Mouse (Mus musculus): ENCODE data around the gene Dse.

Gene Dse

DNA sequence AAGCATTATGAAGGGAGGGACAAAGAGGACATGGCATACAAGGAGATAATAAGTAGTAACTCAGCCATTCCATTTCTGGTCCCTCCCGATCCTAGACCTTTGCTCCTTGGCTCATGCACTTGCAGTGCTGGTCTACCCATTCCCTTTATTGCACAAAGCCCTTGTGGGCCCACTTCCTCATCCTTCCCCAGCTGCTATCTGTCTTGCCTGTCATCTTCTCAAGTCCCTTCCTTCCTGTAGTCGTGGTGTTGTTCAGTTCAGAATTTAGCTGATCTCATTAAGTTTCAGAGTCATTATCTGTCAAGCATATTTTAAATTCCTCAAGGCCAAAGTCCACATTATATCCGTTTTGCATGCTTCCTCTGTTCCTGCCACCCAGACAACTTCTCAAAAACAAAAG, 9.5 kb downstream of the Dse start:
- no peak for DNase-seq

DNA sequence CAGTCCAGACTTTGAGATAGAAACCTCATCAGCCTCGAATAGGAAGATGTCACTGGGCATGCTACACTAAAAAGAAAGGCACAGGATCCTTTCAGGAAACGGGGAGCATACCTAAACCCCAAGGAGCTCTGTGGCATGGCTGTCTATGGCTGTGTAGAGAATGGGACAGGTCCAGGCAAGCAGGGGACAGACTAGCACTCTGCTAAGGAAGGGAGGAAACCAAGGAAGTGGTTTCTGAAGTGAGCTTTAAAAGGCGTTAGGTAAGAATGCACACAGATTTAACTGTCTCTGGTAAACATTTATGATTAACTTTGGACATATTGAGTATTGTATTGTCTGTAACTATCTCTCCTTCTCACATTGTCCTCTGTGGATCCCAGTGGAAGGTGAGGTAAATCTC, 10.2 kb downstream of the Dse start:
- DNase-seq: no peak

DNA sequence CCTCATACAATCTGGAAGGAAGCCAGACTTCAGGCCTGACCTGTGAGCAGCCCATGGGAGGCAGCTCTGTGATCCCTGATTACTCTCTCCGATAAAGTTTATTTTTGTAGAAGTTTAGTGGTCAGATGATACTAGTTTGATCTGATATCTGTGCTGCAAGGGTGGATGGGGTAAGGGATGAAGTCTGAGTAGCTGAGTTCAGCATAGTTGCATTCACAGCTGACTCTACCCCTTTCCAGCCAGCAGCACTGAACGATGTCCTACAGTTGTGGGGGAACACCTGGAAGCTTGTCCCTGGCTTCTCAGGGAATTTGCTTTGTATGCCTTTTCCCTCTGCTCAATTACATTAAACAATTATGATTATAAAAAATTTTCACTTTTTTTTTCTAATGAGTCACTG, 12.6 kb downstream of the Dse start:
- DNase-seq: no peak

DNA sequence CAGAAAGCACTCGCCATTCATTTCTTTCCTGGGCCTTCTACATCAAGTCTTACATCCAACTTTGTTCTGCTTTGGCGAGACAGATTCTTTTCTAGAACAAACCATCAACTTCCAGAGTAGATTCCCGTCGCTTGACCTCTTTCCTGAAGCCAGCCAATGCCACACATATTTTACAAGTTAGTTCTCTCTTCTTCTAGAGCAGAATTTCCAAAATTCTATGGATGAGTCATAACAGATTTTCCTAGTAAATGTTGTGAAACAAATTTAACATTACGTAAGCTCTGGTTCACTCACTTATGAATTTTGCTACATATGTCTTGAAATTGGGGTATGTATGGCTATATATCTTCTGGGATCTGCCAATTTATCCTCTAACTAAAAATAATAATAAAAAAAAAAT, 13.0 kb downstream of the Dse start:
- DNase-seq: no peak

DNA sequence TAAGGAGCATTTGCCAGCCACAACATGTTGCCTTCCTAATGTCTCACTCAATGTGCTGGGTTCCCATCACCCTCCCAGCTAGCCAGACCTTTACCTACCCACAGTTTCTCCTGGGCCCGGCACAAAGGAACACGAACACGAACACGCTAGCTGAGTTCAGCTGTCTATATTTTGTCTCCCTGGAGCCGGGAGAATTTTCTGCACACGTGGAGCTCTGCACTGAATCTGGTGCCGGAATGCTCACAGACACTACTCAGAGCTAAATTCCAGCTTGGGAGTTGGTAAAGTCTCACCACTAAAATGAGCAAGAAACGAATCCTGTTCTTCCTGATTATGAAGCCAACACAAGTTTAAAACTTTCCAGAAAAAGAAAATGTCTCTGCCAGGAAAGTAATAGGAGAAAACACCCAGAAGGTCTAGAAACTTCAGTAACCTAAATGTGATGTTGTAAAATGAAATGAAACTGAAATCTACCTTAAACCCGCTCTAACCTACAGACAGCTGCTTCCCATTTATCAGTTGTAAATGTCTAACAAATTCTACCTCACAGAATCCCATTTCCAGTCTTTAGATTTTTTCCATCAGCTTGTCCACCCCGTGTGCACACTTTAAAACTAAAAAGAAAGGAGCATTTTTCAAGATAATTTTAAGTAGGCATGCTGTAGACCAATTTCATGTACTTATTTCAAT, 20.8 kb downstream of the Dse start:
- no peak for DNase-seq

DNA sequence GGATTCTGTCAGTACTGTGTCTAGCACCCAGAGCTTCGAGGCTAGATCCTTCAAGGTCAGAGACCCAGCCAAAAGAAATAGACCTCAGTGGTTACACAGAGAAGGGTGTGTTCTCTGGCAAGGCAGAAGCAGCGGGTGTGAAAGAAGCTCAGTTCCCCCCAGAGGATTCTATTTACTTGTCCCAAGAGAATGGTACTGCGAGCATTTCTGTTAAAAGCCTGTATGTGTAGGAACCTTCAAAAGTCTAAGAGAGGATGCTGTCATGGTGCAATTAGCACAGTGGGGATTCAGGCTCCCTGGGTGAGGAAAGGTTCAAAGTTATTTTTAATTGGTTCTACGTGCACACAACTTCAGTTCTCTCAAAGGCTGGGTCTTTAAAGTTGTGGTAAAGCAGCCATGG, 22.0 kb downstream of the Dse start:
- no peak for DNase-seq

DNA sequence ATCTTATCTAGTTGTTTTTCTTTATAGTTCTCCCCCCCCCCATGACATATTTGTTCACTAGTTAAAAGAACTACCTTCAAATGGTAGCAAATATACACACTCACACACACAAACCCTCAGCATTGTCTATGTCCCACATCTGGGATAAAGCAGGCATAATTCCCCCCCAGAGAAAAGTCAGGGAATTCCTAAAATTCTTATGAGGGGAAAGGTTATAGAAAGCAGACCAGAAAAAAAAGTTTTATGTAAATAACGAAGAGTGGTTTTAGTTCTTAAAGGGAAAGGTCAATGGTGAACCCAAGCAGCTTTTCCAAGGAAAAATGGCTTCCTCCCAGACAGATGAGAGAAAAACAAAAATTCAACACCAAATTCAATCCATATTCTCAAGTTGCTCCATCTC, 22.6 kb downstream of the Dse start:
- DNase-seq: no peak

DNA sequence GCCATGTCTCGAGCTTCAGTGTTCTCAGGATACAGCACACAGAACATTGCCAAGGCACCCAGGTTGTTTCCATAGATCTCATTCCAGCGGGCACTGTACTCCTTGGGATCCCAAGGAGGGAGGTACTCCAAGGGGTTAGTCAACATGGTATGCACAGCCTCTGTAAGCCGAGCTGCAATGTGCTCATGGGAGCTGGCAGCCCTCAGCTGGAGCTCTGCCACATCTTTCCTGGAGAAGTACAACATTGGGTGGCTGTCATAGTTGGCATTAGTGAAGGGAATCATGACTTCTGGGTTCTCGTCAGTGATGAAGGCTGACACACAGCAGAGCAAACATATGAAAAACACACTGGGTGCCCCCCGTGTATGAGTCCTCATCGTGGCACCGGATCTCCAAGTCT, 23.8 kb downstream of the Dse start:
- DNase-seq: no peak

DNA sequence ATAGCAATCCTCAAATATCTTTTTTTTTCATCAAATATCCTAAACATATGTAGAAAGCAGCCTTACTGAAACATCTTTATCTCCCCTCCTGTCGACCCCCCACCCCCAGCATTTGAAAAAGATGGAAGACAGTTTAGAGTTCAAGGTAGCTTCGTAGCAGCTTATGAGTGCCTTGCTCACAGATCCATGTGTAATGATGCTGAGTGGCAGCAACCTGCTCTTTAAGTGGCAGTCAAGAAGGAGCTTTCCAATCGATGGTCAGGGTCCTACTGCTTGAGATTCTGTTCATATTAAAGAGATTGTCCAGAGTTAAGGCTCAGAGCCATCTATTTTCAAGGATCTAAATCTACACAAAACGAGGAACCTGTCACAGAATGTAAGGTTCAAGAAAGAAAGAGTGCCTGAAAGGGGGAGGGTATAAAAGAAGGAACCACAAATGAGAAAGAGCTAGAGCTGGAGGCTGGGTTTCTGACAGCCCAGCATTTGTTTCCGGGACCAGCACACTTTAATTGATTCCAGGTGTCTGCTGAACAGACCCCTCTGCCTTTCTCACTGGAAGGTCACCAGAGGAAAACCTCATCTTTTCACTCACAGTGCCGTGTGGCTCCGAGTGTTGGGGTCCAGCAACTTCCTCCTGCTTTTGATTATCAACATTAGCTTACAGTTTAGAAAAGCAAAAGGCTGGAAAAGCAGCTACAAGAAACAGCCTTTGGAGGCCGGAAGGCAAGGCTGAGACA, 31.5 kb downstream of the Dse start:
- no peak for DNase-seq

DNA sequence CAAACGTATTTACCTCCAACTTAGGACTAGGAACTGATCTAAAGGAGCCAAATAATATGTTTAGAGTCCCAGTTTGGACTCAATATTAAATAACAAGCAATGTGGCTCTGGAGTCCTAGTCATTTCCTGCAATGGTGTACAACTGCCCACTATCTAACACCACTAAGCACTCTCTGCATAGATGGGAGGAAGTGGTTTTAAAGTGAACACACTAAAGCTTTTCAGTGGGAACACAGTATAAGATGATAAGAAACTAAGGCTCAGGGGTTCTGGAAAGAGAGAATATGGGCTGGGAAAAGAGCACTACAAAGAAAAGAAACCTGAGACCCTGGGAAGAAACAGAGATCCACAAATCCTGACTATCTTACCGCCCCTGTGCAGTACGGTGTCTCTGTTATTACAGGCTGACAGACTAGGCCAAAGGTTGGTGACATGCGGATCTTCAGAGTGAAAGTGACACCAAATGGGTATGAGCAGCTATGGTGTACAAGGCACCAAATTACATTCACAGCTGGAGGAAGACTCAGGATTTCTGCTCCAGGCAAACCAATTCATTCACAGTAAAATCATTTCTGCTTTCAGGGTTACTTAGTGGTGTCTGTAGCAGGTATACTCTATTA, 34.7 kb downstream of the Dse start:
- no peak for DNase-seq

DNA sequence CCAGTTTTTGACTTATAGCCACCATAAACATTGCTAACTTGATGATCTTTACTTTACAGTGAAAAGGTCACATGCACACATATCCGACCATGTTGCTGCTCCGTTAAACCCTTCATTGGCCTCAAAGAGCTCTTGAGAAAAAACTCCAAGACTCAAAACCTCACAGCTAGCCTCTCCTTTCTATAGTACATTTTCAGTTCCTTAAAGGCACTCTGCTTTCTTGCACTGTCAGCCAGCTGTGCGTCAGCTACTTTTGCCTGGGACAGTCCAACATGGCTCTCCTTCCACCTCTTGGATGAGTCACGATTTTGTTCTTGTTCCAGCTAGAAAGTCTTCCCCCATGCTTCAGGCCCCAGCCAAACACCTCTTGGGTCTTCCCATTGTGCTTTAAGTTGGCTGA, 35.9 kb downstream of the Dse start:
- no peak for DNase-seq

DNA sequence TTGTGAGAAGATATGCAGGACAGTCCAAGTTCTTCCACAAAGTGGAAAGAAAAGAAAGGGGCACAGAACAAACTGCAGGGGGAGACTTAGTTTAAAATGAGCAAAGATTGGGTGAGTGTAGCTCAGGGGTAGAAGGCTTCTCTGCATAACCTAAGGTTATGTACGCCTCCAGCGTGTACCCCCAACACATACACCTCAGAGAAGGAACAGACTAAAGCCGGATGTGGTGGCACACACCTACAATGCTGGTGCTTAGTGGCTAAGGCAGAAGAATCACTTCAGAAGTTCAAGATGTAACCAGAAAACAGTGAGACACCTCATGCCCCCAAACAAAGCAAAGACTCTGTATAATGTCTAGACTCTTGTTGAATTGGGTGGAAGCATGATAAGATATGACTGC, 36.3 kb downstream of the Dse start:
- peak in 1 of 2 experiments; percentile 44 for DNase-seq

DNA sequence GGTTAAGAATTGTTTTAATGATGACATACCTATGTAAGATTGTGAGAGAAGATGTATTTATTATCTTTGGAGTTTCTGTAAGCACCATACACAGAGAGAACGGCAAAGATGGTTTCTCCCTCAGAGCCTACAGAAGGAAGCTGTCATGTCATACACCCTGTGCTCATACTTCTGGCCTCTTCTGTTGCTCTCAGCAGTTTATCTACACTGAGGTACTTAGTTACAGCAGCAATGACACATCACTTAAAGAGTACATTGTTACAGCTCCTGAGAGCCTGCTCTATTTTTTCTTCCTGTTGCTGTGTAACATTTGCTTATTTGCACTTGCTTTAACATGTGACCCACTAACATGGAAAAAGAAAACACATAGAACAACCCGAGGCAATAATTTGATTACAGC, 40.5 kb downstream of the Dse start:
- no peak for DNase-seq

DNA sequence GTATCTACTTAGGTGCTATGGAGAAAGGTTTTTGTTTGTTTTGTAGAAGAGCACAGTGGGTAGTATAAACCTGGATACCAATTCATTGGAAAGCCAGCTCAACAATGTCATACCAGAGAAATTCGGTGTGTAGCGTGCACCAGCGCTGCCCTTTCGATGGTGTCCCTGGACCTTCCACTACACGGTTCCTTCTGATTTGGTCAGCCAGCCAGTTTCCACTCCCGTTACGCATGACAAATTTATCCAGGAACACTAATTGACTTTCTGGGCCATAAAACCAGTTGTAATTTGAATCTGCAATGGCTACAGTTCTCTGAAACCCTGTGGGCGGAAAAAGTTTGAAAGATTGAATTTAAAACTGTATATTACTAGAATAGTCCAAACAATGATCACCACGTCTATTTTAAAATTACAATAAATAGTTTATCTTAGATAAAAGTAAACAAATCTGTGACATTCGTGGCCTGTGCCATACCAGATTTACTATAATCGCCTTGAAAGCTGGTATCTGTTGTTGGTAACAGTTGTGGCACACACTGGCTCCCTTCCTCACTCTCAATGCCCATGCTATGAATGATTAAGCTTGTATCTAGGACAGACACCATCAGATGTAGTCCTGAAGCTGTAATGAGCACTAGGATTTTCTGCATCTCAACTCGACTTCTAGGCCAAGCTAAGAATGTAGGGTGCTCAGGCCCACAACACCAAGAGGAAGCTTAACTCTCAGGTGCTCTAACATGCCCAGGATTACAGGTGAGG, 51.5 kb downstream of the Dse start:
- no peak for DNase-seq

DNA sequence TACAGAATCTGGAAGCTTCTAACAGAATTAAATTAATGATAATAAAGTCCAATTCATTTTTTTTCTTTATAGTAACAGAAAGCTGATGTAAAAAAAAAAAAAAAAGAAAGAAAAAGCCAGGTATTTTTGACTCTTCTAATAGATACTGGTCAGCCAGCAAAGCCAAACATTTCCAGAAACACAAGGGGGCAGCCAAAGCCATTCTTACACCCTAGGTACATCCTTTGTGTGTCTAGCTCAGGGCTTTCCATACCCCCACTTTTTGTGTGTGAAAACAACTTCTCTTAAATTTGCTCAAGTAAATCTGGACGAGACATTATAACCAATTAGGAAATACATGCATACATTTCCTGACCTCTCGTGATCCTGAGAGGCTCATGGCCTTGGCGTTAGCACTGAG, 55.7 kb downstream of the Dse start:
- DNase-seq: no peak

DNA sequence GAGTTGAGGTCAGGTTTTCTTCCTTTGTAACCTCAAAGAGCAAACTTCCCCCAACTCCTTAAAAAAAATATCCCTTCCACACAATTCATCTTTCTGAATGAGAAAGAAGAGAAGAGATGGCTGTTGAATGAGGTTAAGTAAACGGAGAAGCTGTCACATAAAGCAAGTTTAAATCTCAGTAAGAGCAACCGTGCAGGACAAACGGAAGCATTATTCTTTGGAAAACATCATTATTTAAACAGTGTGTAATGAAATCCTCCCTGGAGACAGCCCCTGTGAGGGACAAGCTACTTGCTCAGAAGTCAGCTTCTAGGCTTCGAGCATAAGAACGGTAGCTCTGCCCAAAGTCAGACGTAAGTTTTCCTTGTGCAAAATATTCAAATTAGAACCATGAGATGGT, 57.1 kb downstream of the Dse start:
- DNase-seq: no peak

DNA sequence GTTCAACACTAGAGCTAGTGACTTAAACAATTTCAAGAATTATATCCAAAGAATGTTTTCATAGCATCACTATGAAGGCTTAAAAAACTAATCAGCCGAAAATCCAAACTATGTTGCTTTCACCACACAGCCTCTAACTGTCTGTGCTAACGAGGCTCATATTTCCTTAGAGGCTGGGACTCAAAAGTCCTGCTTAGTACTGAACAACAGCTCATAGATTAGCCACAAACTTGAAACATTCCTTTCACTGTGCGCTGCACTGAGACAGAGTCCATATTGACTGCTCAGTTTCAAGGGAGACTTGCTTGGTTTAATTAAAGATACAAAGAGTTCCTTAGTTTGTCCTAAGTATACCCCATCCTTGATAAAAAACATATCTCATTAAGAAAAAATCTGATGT, 57.7 kb downstream of the Dse start:
- no peak for DNase-seq

DNA sequence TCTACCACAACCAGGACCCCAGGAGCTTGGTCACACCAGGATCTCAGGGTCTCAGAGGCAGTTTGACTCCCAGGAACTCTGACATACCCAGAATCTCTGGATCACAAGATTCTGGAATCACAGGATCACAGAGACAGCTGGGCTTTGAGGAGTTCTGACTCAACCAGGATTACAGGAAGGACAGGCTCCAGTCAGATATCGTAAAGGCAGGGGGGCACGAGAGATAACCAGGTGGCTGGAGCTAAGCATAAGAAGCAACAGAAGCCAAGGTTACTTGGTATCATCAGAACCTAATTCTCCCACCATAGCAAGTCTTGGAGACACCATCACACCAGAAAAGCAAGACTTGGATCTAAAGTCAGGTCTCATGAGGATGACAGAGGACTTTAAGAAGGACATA, 65.8 kb downstream of the Dse start:
- no peak for DNase-seq

DNA sequence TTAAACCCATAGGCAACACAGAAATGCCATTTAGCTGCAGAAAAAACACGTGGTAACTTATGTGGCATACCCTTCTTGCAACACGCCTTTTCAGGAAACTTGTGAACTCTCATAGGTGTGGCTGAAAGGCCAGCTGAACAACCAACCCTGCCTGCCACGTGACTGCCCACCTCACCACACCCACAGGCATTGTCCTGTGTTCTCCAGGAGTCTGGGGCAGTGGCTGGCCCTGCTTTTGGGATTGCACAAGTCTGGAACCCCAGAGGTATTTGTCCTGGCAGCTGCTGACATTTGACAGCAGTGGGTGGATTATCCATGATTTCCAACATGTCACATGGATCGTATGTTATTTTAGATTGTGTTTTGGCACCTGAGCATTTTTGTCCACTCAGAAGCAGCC, 67.7 kb downstream of the Dse start:
- no peak for DNase-seq

DNA sequence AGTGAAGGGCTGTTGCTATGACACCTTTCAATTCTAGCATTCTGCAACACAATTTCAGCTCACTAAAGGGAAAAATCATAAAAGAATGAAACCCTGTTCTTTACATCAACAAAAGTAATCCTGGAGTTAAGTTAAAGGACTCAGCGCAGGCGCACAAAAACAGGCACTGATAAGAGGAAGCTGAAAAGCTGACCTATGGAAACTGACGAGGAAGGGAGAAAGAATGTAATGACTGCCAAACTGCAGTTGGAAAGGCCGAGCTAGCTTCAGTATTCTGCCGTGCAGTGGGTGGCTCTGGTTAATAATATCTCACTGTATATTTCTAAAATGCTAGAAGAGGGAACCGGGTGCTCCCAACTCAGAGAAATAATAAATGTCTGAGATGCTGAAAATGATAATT, 69.5 kb downstream of the Dse start:
- no peak for DNase-seq

DNA sequence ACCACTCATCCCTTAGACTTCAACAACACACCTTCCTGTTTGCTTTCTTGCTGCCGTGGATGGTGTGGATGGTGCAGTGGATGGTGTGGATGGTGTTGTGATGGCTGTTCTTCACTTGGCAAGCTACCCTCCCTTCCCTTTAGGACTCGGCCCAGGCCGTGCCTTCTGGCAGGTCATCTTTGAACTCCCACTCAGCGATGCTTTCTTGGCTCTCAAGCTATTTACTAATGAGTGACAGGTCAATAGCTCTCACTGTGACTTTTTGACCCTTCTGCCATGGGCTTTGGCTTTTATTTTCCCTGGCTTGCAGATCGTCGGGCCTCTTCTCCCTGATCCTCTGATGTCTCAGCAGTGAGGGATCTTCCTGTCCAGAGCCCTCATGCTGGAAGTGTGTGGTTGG, 71.1 kb downstream of the Dse start:
- DNase-seq: no peak

DNA sequence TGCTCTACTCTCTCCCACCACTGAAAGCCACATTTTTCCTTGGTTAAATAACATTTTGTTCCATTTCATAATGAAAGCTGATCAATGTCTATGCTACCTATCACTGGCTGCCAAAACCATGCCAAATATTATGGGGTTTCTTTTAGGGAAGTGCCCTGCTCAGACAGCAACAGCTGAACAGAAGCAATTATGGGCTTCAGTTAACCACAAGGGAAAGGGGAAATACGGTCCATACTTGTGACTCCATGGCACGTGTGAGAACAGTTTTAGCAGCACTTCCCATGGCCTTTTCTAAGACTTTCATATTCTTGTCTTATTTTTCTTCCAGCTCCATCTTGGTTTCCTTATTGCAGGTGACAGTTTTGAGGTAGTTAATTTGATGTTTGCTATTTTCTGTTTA, 76.2 kb downstream of the Dse start:
- DNase-seq: no peak

DNA sequence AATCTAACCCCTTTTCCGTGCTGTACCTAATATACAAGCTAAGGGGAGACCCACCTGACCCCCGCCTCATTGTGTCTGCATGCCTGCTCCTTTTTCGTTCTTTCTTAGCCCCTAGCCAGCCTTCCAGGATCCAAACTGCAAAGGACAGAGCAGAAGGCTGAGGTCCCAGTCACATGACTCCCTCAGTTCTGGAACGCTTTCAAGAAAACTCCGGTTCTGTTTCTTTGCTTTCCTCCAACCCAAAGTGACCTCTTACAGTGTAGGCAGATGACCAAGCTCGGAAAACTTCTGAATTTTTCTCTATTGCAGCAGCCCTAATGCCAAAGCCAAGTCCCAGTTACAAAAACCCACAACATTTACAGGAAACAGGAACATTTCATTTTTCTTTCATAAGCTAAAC, 79.1 kb downstream of the Dse start:
- no peak for DNase-seq
